Mouse (Mus musculus) frontal cortex, postnatal 10 days (tissue): ENCODE results near the gene Ssmem1.

Source experiments
- DNase-seq, 2 experiments: peaks; one replicate each; pipeline ENCODE4 v3.0.0; 2022; ENCODE audit warnings: low spot score in 2 of 2, mixed read lengths in 1 of 2

Ssmem1 gene

DNA sequence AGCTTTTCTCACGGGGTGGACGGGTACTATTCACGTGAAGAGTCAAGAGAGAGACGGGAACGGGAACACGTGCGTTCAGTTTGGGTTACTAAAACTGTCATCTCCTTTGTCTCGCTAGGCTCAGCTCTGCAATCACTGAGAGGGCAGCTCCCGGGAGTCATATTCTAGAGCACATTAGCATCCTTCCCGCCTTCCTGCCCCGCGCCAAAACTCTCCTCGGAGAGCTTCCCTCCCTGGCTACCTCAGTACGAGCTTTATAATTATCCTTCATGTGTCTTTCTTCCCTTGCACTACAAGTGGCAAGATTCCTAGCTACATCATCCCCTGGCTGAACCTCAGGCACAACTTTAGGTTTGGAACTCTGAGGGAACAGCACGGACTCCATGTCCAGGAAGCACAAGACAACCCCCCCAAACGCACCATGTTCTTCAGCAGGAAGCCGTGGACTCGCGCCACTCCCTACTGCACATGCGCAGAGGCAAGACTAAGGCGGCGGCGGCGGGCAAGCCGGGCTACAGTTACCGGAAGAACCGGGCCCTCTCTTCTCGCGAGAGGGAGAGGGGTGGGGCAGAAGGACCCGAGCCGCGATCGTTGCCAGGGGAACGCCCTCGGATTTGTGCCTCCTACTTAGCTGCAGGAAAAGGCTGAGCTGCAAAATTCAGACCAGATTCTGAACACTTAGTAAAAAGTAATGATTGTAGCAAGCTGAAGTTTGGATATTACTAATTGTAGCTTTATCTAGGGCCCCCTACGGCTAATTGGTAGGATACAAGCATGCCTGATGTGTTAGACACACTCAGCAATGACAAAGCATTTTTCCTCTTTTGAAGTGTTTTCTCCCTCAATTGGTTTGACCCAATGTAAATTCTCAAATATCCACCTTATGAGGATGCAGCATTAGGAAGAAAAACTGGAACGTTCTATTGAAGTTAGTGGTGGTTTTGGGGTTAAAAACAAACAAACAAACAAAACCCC lies at the start of gene Ssmem1, which contains the start of gene Tmem209:
TSS of gene Ssmem1 (plus strand) at position 585 of the 975 bp plus-strand sequence.
TSS of gene Tmem209 (minus strand) at position 519 of the 975 bp plus-strand sequence.
- peak; percentile 98 to 99 for DNase-seq

GRCm38 (mm10) chr6:30460750-30461446 lies 48.8 kb upstream of the Ssmem1 start:
- DNase-seq, result peak; percentile 78 to 93

- DNase-seq, result no peak
Observed at GRCm38 (mm10) chr6:30461755-30462344, 47.8 kb upstream of the Ssmem1 start.

DNA sequence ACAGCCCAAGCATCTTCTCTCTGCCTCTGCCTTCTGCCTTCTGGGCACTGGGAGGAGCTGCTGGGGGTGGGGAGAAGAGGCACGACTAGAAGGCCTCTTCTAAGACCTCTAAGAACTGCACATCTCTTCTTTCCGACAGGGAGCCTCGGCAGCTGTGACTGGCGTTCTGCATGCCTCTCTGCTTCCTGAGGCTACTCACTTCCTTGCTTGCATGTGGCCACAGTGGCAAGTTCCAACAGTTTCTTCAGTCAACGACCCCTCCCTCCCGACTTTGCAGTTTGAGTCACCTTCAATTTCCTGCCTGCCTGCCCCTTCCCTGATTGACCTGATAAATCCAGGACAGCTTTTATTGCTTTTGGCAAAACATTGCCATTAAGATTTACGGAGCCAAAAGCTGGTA lies 46.8 kb upstream of the Ssmem1 start:
- no peak for DNase-seq

- no peak for DNase-seq
Observed at GRCm38 (mm10) chr6:30465586-30465985, 44.1 kb upstream of the Ssmem1 start.

DNA sequence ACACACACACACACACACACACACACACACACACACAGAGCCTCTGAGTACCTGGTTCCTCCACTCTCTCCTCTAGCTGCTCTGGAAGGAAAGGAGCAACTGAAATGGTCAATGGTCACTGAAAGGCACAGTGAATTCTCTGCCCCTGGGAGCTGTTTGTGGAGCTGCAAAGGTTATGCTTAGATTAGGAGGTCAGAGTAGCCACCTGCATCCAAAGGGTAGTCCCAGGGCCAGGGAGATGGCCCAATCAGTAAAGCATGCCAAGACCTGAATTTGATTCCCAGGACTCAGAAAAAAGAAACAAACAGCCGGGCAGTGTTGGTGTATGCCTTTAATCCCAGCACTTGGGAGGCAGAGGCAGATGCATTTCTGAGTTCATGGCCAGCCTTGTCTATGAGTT lies 41.6 kb upstream of the Ssmem1 start:
- DNase-seq, result no peak

- DNase-seq, result peak in 1 of 2 experiments; percentile 47
Observed at GRCm38 (mm10) chr6:30468684-30469083, 41.0 kb upstream of the Ssmem1 start.

DNA sequence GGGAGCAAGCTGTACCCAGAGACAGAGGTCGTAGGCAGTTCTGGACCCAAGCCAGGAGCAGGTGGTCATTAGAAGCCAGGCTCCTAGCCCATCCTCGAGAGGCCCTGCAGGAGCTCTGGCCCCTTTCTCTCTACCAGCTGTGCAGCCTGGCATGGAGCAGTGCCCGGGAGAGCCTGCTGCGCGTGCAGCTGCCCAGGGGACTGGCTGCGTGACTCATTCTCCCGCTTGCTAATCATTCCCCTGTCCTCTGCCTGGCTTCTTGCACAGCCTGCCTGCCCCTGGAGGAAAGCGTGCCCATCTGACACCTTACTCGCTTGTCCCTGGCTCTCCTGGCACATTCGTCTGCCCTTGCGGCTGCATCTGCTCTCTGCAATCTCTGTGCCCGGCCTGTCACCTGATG lies 40.3 kb upstream of the Ssmem1 start:
- DNase-seq, result peak; percentile 33 to 39

DNA sequence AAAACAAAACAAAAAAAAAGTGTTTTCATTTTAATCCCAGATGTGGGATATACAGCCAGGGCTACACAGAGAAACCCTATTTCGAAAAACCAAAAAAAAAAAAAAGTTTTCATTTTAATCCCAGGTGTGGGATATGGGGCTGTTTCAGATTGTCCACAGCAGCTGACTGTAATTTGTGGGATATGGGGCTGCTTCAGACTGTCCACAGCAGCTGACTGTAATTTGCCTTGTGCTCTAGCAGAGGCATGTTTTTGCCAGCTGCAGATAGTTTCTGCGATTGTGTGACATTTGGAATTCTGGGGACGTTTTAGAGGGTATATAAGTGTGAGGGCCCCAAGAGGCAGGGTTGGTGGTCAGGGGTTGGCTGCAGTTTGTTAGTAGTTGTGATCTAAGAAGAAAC lies 37.9 kb upstream of the Ssmem1 start:
- no peak for DNase-seq

- DNase-seq, result no peak
Observed at GRCm38 (mm10) chr6:30476025-30476765, 33.5 kb upstream of the Ssmem1 start.

DNA sequence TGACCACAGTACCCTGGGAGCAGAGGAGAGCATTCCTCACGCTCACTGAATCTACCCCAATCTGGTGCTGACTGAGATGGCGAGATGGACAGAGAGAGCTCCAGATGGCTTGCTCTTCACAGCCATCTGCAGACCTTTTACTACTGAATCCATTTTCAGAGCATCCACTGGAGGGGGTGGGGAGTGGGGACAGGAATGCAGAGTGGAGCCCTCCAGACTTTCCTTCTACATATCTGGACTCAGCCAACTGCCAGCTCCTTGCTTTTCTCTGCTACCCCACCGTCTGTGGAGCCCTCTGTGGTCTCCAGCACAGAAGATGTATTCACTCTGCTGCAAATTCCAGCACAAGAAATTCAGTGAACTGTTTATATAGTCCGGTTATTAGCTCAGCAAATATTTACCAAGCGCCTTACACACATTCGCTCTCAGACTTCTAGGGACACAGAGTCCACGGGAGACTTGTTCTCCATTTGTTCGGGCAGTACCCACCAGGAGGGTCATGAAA lies 32.4 kb upstream of the Ssmem1 start:
- no peak for DNase-seq

DNA sequence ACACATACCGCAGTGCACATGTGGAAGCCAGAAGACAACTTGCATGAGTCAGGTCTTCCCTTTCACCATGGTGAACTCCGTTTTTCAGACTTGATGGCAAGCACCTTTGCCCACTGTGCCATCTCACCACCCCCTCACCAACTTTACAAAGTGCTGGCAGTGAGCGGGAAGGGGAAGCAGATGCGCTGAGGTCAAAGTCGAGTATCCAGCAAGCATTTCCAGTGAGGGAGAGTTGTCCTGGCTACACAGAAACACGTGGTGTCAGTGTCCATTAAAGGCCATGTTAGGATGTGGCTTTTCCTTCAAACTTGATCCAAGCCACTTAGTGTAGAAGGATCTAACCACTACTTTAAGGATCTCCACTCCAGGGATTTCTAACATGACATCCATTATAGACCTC lies 31.9 kb upstream of the Ssmem1 start:
- no peak for DNase-seq

GRCm38 (mm10) chr6:30479418-30479817 lies 30.2 kb upstream of the Ssmem1 start:
- no peak for DNase-seq

DNA sequence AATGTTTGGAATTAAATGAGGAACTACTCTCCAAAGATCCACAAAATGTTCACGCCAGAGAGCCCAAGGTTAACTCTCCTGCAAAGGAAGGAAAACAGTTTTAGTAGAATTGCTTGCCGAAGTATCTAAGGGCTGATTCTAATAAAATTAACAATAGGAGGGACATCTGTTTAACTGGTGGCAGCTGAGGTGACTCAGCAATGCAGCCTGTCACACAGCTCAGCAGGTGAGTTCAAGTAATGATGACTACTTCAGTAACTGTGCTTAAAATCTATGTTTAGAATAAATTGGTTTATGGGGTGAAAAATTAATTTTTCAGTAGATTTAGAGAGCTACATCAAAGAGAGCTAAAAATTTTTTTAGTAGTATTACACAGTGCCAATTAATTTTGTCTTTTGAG lies 26.7 kb upstream of the Ssmem1 start:
- DNase-seq, result no peak

DNA sequence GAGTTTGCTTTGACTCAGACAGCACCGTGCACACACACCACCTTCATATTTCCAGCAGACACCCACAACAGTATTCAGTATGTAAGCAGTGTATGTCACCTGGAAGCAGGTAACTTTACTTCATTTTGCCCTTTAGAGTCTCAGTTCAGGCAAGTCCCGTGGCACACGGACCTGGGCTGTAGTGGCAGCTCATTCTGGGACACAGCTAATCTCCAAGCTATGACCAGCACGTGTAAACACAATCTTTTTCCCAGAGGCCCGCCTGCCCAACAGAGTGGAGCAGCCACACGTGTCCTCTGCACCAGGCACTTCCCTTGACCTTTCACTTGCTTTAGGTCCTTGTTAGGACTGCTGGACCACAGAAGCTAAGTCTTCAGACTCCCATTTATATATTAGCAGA lies 23.1 kb upstream of the Ssmem1 start:
- DNase-seq, result no peak

DNA sequence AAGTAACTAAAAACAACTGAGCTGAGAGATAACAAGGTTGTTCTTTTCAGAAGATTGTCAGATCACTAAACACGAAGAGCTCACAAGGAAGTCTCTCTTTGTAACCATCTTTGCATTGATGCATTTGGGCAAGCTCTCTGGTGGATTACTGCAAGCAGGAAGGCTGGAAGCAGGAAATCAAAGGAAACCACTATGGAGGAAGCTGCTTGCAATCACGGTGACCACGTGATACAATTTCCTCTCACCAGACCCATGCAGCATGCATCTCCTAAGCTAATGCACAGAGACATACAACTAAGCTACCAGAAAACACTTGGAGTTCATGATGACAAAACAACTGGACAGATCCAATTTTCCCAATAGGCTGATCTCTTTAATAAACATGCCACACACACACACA lies 10.6 kb upstream of the Ssmem1 start:
- DNase-seq, result no peak

DNA sequence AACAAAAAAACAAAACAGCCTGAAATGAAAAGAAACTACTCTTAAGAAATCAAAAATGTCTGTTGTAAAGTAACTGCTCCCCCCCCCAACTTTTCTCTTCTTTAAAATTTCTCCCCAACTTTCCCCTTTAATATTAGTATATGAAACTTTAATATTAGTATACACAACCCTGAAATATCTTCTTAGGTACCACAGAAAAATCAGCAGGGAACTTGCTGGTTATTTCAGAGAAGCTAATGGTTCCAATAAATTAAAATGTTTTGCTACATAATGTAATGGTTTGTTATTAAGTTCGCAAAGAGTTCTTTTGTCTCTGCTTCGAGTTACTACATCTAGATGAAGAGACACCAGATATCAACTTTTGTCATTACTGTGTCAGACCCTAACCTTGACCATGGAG lies 825 bp upstream of the Ssmem1 start:
- no peak for DNase-seq

GRCm38 (mm10) chr6:30510291-30510690 lies 642 bp downstream of the Ssmem1 start:
- peak in 1 of 2 experiments; percentile 18 for DNase-seq

DNA sequence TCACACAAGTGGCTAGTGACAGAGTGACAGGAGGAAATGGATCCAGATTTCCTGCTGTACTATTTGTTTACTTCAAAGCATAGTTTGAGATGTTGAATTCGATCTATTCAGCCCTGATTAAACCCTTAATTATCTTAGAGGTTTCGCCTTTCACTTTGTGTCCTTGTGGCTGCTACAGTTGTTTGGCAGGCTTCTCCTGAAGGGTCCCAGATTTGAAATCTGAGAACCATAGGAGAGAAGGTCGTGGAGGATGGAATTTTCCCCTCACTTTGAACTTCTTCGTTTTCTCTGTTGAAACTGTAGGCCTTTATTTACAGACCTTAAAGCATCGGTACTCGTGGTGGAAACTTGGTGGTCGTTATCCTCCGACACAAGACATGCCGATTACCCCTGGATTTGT lies 4.6 kb downstream of the Ssmem1 start:
- no peak for DNase-seq

DNA sequence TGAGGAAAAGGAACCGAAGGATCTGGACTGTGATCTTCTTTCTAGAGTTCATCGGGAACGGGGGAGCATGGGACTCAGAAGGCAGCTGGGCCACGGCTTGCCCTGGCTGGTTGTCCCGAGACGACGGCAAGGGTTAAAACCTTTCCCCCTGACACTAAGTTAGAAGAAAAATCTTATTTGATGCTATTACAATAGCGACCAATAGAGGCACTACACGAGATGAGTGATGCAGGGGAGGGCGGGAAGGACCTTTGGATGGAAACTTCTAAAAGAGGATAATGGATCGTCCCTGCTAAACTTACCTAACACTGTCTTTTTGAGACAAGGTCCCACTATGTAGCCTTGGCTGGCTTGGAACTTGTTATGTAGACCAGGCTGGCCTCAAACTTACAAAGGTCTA lies 10.8 kb downstream of the Ssmem1 start:
- DNase-seq, result no peak
